Mouse (Mus musculus) left cerebral cortex, adult 2 months (tissue): Measurements from ENCODE around the gene Gas7. TPM values are rescaled to one million over a fixed set of nuclear protein-coding genes. Genes with fewer than 3 reads are reported as not detected.

Source experiments
- DNase-seq, 2 experiments: peaks; one replicate each; pipeline ENCODE4 v3.0.0; 2021 to 2022; ENCODE audit warnings: low spot score in 2 of 2, mixed read lengths in 1 of 2; ENCODE audit errors: extremely low spot score in 1 of 2
- H3K27ac ChIP-seq: fragments of 200-600 bp; 2 replicates; pipeline ENCODE4 v1.8.1; 2022
- H3K4me3 ChIP-seq: fragments of 200-600 bp; 2 replicates; pipeline ENCODE4 v1.8.1; 2022
- CTCF ChIP-seq: fragments of 200-600 bp; IDR thresholded peaks from 2 replicates; pipeline ENCODE4 v1.8.1; 2022; ENCODE audit warnings: antibody characterized with exemption, mild to moderate bottlenecking, moderate library complexity
- intact Hi-C: fragments of 180-260 bp; cut with DNase I; formaldehyde crosslinking; loops from one replicate; pipeline ENCODE4 v1.15.1; 2025
- total RNA-seq, 2 experiments: library from RNA; stranded (reverse); gene quantifications; 2 replicates each; pipeline ENCODE4 v1.2.3; 2021

Gene Gas7
- total RNA-seq, 2 experiments from 2014 or later: 539 to 559 TPM

- no peak for TF ChIP-seq CTCF
- intact Hi-C loops: no loop called here
- H3K4me3 ChIP-seq: no peak overlapping the region
- DNase-seq: no peak
- no peak overlapping the region for H3K27ac ChIP-seq
Observed at GRCm38 (mm10) chr11:67638401-67638800, 183.2 kb downstream of the Gas7 start.

DNA sequence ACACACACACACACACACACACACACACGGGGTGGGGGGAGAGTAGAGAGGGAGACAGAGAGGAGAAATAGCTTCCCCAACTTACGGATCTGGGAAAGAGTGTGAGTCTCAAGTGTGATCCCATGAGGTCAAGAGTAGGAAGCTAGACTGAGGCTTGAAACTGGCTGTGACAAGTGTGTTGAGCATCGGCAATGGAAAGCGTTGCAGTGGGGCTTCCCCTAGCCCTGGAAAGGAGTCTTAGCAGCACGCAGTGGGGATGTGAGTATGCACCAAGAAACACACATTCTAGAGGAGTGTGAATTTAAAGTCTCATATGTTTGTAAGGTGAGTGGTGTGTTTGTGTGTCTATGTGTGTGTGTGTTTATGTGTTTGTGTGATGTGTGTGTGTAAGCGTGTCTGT is 185.1 kb downstream of the Gas7 start:
- intact Hi-C loops: no loop called here
- no peak overlapping the region for H3K4me3 ChIP-seq
- TF ChIP-seq CTCF: no peak
- H3K27ac ChIP-seq: no peak overlapping the region
- no peak for DNase-seq

DNA sequence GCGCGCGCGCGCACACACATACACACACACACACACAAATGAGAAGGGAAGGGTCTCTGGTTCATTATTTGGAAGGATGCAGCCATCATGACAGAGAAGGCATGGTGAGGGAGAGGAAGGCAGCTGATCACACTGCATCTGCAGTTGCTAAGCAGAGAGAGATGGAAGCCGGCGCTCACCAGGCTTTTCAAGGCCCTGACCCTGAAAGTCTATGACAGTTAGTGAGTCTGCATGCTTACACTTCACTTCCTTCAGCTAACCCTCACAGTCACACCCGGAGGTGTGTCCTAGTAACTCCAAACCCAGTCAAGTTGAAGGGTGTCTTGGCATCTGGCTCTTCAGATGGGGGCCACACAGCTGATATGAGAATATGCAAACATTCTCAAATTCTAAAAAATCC is 187.2 kb downstream of the Gas7 start:
- TF ChIP-seq CTCF: no peak
- Histone ChIP-seq H3K4me3 (no peak overlapping the region), H3K27ac (peak overlapping the region; percentile 24; the same call in 1 of the 2 replicates)
- no peak for DNase-seq
- intact Hi-C loops: no loop called here

GRCm38 (mm10) chr11:67642835-67643234 is 187.6 kb downstream of the Gas7 start:
- no peak for DNase-seq
- no peak for TF ChIP-seq CTCF
- peak overlapping the region; percentile 24; the same call in 1 of the 2 replicates for H3K27ac ChIP-seq
- intact Hi-C loops: no loop called here
- H3K4me3 ChIP-seq: no peak overlapping the region

DNA sequence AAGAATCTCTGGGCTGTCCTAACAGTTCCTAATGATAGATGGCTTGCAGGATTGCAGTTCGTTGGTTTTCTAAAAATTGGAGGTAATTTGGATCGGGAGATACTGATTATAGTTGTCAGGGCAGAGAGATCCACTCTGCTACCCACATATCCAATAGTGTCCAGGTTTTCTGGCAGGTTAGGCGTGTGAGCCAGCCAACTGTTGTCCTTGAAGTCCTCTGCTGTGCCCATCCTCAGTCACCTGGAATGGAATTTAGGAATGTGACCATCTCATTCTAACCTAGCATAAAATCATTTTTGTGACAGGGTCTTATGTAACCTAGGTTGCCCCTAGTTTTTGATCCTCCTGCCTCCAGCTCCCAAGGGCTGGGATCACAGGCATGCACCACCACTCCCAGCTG is 188.2 kb downstream of the Gas7 start:
- TF ChIP-seq CTCF: no peak
- DNase-seq: no peak
- intact Hi-C loops: no loop called here
- Histone ChIP-seq H3K27ac (peak overlapping the region; percentile 24), H3K4me3 (no peak overlapping the region)

DNA sequence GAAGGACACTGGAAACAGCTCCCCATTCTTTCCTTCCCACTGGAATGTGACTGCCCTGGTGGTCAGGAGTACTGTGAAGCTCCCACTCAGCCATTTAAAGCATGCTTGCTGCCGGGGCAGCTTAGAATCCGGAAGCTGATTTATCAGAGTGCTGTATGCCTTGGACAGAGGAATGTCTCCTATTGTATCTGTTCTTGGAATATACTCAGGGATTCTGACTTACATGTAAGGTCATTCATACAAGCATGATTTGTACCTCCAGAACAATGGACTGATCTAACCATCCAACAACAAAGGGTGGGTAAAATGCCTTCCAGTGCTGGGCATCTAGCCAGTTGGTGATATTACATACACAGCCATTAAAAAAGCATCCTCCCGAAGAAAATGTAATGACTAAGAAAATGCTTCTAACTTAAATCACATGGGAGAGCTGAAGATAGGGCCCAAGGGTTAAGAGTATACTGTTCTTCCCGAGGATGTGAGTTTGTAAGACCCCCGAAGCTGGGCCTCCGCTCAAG is 189.5 kb downstream of the Gas7 start:
- intact Hi-C loops: loop anchor here (5.0 kb wide), 3 partner anchors 47 to 272 kb away; no protein-coding TSS in a partner anchor
- Histone ChIP-seq H3K4me3 (no peak overlapping the region), H3K27ac (no peak overlapping the region)
- TF ChIP-seq CTCF: no peak
- no peak for DNase-seq

GRCm38 (mm10) chr11:67647745-67648144 is 192.5 kb downstream of the Gas7 start:
- Histone ChIP-seq H3K4me3 (no peak overlapping the region), H3K27ac (peak overlapping the region; percentile 63)
- peak; percentile 90 for TF ChIP-seq CTCF
- intact Hi-C loops: loop anchor here (1.0 to 5.0 kb wide), 5 partner anchors 50 to 275 kb away; no protein-coding TSS in a partner anchor
- peak; percentile 72 to 81 for DNase-seq

- peak; percentile 53 to 68 for DNase-seq
- peak overlapping the region; percentile 53 for H3K27ac ChIP-seq
- no peak for TF ChIP-seq CTCF
- intact Hi-C loops: loop anchor here (5.0 kb wide), 3 partner anchors 52 to 277 kb away; no protein-coding TSS in a partner anchor
- no peak overlapping the region for H3K4me3 ChIP-seq
Observed at GRCm38 (mm10) chr11:67648651-67649407, 193.6 kb downstream of the Gas7 start.

- TF ChIP-seq CTCF: peak; percentile 43; the same call in 1 of the 2 replicates
- H3K27ac ChIP-seq: peak overlapping the region; percentile 1; the same call in 1 of the 2 replicates
- DNase-seq: no peak
- H3K4me3 ChIP-seq: no peak overlapping the region
- intact Hi-C loops: loop anchor here (5.0 kb wide), 3 partner anchors 53 to 278 kb away; no protein-coding TSS in a partner anchor
Observed at GRCm38 (mm10) chr11:67649971-67650707, 194.9 kb downstream of the Gas7 start.

DNA sequence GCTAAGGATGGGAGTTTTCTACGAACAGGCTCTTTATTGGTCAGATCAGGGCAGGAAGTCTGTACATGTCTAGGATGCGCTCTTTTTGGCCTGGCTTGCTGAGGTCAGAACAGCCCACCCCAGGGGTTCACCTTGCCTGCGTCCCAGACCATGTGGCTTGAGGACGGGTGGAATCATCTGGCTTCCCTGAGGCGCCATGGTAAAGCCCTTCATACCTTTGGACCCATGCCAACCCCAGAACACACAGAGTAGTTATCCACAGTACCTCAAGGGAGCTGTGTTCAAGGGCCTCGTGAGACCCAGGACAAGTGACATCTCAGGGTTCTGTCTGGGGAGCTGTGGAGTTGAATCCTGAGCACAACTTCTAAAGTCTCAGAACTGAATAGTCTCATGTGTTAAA is 196.5 kb downstream of the Gas7 start:
- H3K4me3 ChIP-seq: no peak overlapping the region
- intact Hi-C loops: no loop called here
- no peak for DNase-seq
- peak overlapping the region; percentile 82 for H3K27ac ChIP-seq
- no peak for TF ChIP-seq CTCF

GRCm38 (mm10) chr11:67652194-67652892 is 197.1 kb downstream of the Gas7 start:
- H3K4me3 ChIP-seq: peak overlapping the region; percentile 32
- peak overlapping the region; percentile 82 for H3K27ac ChIP-seq
- intact Hi-C loops: no loop called here
- peak; percentile 57 for TF ChIP-seq CTCF
- DNase-seq: peak; percentile 56 to 57

- no peak for DNase-seq
- TF ChIP-seq CTCF: no peak
- peak overlapping the region; percentile 82 for H3K27ac ChIP-seq
- peak overlapping the region; percentile 32 for H3K4me3 ChIP-seq
- intact Hi-C loops: no loop called here
Observed at GRCm38 (mm10) chr11:67652893-67653255, 197.6 kb downstream of the Gas7 start.
